Mouse (Mus musculus): ENCODE data around the gene Nop10. TPM values are rescaled to one million over a fixed set of nuclear protein-coding genes. Genes with fewer than 3 reads are reported as not detected.

Nop10 gene
- 199 and 208 TPM in 2 replicates for polyA plus RNA-seq (2015; fragmentation: Nextera tagmentation; extraction: Ambion mirVana)

GRCm38 (mm10) chr2:112261748-112262653 is at the start of gene Nop10:
Gene Nop10 (plus strand): TSS chr2:112261926.
- Histone ChIP-seq H3K27ac (peak within 1 kb of the TSS; percentile 81), H3K27me3 (no peaks in the 10 kb centered on the region), H3K9me3 (replicated peaks) (no peaks in the 10 kb centered on the region), H3K9ac (peak within 1 kb of the TSS; percentile 76), H3K4me2 (peak within 1 kb of the TSS; percentile 75), H3K36me3 (no peaks in the 10 kb centered on the region), H3K4me3 (replicated peaks) (peak within 1 kb of the TSS; percentile 71), H3K4me1 (replicated peaks) (peaks cover 38% of the 10 kb centered on the region)
- WGBS (ENCODE audit: insufficient replicate concordance) = 1% methylated on average over 36 of the region's 36 CpGs
- DNase-seq = peak; percentile 77
- ATAC-seq (ENCODE audit: low read depth) = peak; percentile 33

GRCm38 (mm10) chr2:112215977-112216376 is 45.7 kb upstream of the Nop10 start:
- Histone ChIP-seq H3K4me2 (no peak overlapping the region), H3K9me3 (replicated peaks) (no peaks in the 10 kb centered on the region), H3K27me3 (no peaks in the 10 kb centered on the region), H3K4me3 (replicated peaks) (no peak overlapping the region), H3K36me3 (no peaks in the 10 kb centered on the region), H3K4me1 (replicated peaks) (no peaks in the 10 kb centered on the region), H3K9ac (no peak overlapping the region), H3K27ac (no peak overlapping the region)
- WGBS (ENCODE audit: insufficient replicate concordance) = 0% methylated on average over 1 of the region's 1 CpGs
- ATAC-seq (ENCODE audit: low read depth) (no peak), DNase-seq (no peak)

GRCm38 (mm10) chr2:112217614-112218013 is 44.1 kb upstream of the Nop10 start:
- no peaks in the 10 kb centered on the region for H3K9me3 ChIP-seq (replicated peaks)
- no peak for DNase-seq
- no peak overlapping the region for H3K27ac ChIP-seq
- WGBS (ENCODE audit: insufficient replicate concordance) = 41% methylated on average over 6 of the region's 6 CpGs
- no peak overlapping the region for H3K9ac ChIP-seq
- no peaks in the 10 kb centered on the region for H3K4me1 ChIP-seq (replicated peaks)
- no peak overlapping the region for H3K4me3 ChIP-seq (replicated peaks)
- no peaks in the 10 kb centered on the region for H3K36me3 ChIP-seq
- H3K4me2 ChIP-seq = no peak overlapping the region
- ATAC-seq (ENCODE audit: low read depth) = no peak
- no peaks in the 10 kb centered on the region for H3K27me3 ChIP-seq

GRCm38 (mm10) chr2:112220880-112221279 is 40.8 kb upstream of the Nop10 start:
- ATAC-seq (ENCODE audit: low read depth) (no peak), DNase-seq (no peak)
- H3K4me3 ChIP-seq (replicated peaks) = no peak overlapping the region
- H3K36me3 ChIP-seq = no peaks in the 10 kb centered on the region
- H3K9me3 ChIP-seq (replicated peaks) = no peaks in the 10 kb centered on the region
- no peak overlapping the region for H3K9ac ChIP-seq
- H3K27me3 ChIP-seq = no peaks in the 10 kb centered on the region
- H3K4me1 ChIP-seq (replicated peaks) = no peaks in the 10 kb centered on the region
- no peak overlapping the region for H3K4me2 ChIP-seq
- WGBS (ENCODE audit: insufficient replicate concordance) = 41% methylated on average over 5 of the region's 5 CpGs
- H3K27ac ChIP-seq = no peak overlapping the region

- Histone ChIP-seq H3K27me3 (no peaks in the 10 kb centered on the region), H3K36me3 (no peaks in the 10 kb centered on the region), H3K4me2 (no peak overlapping the region), H3K9me3 (replicated peaks) (no peaks in the 10 kb centered on the region), H3K4me3 (replicated peaks) (no peak overlapping the region), H3K27ac (no peak overlapping the region), H3K9ac (no peak overlapping the region), H3K4me1 (replicated peaks) (no peaks in the 10 kb centered on the region)
- DNase-seq (no peak), ATAC-seq (ENCODE audit: low read depth) (no peak)
- 28% methylated on average over 5 of the region's 5 CpGs for WGBS (ENCODE audit: insufficient replicate concordance)
These were observed 39.1 kb upstream of the Nop10 start for GRCm38 (mm10) chr2:112222607-112223006.

GRCm38 (mm10) chr2:112224356-112224755 is 37.4 kb upstream of the Nop10 start:
- Histone ChIP-seq H3K36me3 (no peaks in the 10 kb centered on the region), H3K4me2 (no peak overlapping the region), H3K4me1 (replicated peaks) (no peaks in the 10 kb centered on the region), H3K27ac (no peak overlapping the region), H3K9me3 (replicated peaks) (no peaks in the 10 kb centered on the region), H3K27me3 (no peaks in the 10 kb centered on the region), H3K4me3 (replicated peaks) (no peak overlapping the region), H3K9ac (no peak overlapping the region)
- DNase-seq (no peak), ATAC-seq (ENCODE audit: low read depth) (no peak)
- WGBS (ENCODE audit: insufficient replicate concordance) = 64% methylated on average over 4 of the region's 4 CpGs

- no peak overlapping the region for H3K9ac ChIP-seq
- no peaks in the 10 kb centered on the region for H3K27me3 ChIP-seq
- H3K27ac ChIP-seq = no peak overlapping the region
- no peak overlapping the region for H3K4me3 ChIP-seq (replicated peaks)
- WGBS (ENCODE audit: insufficient replicate concordance) = 38% methylated on average over 1 of the region's 1 CpGs
- no peak for ATAC-seq (ENCODE audit: low read depth)
- no peak for DNase-seq
- H3K4me2 ChIP-seq = no peak overlapping the region
- H3K9me3 ChIP-seq (replicated peaks) = no peaks in the 10 kb centered on the region
- H3K36me3 ChIP-seq = no peaks in the 10 kb centered on the region
- H3K4me1 ChIP-seq (replicated peaks) = no peaks in the 10 kb centered on the region
These were observed 29.1 kb upstream of the Nop10 start for GRCm38 (mm10) chr2:112232623-112233022.

- Histone ChIP-seq H3K4me3 (replicated peaks) (no peak overlapping the region), H3K27me3 (peaks cover 13% of the 10 kb centered on the region), H3K4me2 (no peak overlapping the region), H3K9ac (no peak overlapping the region), H3K27ac (no peak overlapping the region), H3K9me3 (replicated peaks) (no peaks in the 10 kb centered on the region), H3K36me3 (no peaks in the 10 kb centered on the region), H3K4me1 (replicated peaks) (peaks cover 24% of the 10 kb centered on the region)
- no peak for ATAC-seq (ENCODE audit: low read depth)
- no peak for DNase-seq
- 71% methylated on average over 2 of the region's 2 CpGs for WGBS (ENCODE audit: insufficient replicate concordance)
These were observed 25.1 kb upstream of the Nop10 start for GRCm38 (mm10) chr2:112236620-112237019.

GRCm38 (mm10) chr2:112238006-112238405 is 23.7 kb upstream of the Nop10 start:
- no peak for DNase-seq
- Histone ChIP-seq H3K36me3 (no peaks in the 10 kb centered on the region), H3K4me1 (replicated peaks) (peaks cover 24% of the 10 kb centered on the region), H3K27me3 (peaks cover 16% of the 10 kb centered on the region), H3K9me3 (replicated peaks) (no peaks in the 10 kb centered on the region), H3K4me2 (0 out of 2 replicates have a peak overlapping the region, but pooled peaks have one; percentile 91), H3K4me3 (replicated peaks) (no peak overlapping the region), H3K27ac (no peak overlapping the region), H3K9ac (no peak overlapping the region)
- no peak for ATAC-seq (ENCODE audit: low read depth)
- 13% methylated on average over 4 of the region's 4 CpGs for WGBS (ENCODE audit: insufficient replicate concordance)

GRCm38 (mm10) chr2:112239212-112239934 is 22.4 kb upstream of the Nop10 start, which contains the start of gene Lpcat4:
Gene Lpcat4 (plus strand): TSS chr2:112239468.
- under 1% methylated on average over 88 of the region's 94 CpGs for WGBS (ENCODE audit: insufficient replicate concordance)
- peak; percentile 75 for DNase-seq
- ATAC-seq (ENCODE audit: low read depth) = peak; percentile 93

GRCm38 (mm10) chr2:112239935-112240721 is 21.6 kb upstream of the Nop10 start:
- H3K36me3 ChIP-seq = no peaks in the 10 kb centered on the region
- H3K27me3 ChIP-seq = peaks cover 16% of the 10 kb centered on the region
- H3K9me3 ChIP-seq (replicated peaks) = no peaks in the 10 kb centered on the region
- peak overlapping the region; percentile 82 for H3K9ac ChIP-seq
- under 1% methylated on average over 28 of the region's 28 CpGs for WGBS (ENCODE audit: insufficient replicate concordance)
- peak; percentile 28 for ATAC-seq (ENCODE audit: low read depth)
- peak overlapping the region; percentile 91 for H3K4me2 ChIP-seq
- H3K4me1 ChIP-seq (replicated peaks) = peaks cover 24% of the 10 kb centered on the region
- peak overlapping the region; percentile 74 for H3K4me3 ChIP-seq (replicated peaks)
- no peak overlapping the region for H3K27ac ChIP-seq
- no peak for DNase-seq

More at GRCm38 (mm10) chr2:112239212-112239934, 22.4 kb upstream of the Nop10 start, which contains the start of gene Lpcat4:
- Histone ChIP-seq H3K4me3 (replicated peaks) (peak within 1 kb of the TSS; percentile 74), H3K36me3 (no peaks in the 10 kb centered on the region), H3K27ac (peak within 1 kb of the TSS; percentile 75), H3K9ac (peak within 1 kb of the TSS; percentile 82), H3K4me2 (peak within 1 kb of the TSS; percentile 91), H3K9me3 (replicated peaks) (no peaks in the 10 kb centered on the region), H3K27me3 (peaks cover 16% of the 10 kb centered on the region), H3K4me1 (replicated peaks) (peaks cover 24% of the 10 kb centered on the region)

Measured in liver, embryonic 13.5 days (tissue).